Mouse (Mus musculus): ENCODE measurements around the gene Zfp78. TPM values are rescaled to one million over a fixed set of nuclear protein-coding genes. Genes with fewer than 3 reads are reported as not detected.

Zfp78 gene
- polyA plus RNA-seq, 1 experiment from 2014 or later, result 3.3 TPM

GRCm38 (mm10) chr7:6389449-6389848 lies 26.4 kb downstream of the Zfp78 start:
- H3K9me3 ChIP-seq (replicated peaks), result no peaks in the 10 kb centered on the region
- H3K4me1 ChIP-seq, result peaks cover 2% of the 10 kb centered on the region; the same call in 1 of the 2 replicates
- no peaks in the 10 kb centered on the region for H3K27me3 ChIP-seq
- no peak overlapping the region for H3K9ac ChIP-seq
- no peak overlapping the region for H3K4me2 ChIP-seq
- 75% methylated on average over 5 of the region's 5 CpGs for WGBS
- no peak overlapping the region for H3K27ac ChIP-seq
- no peak overlapping the region for H3K4me3 ChIP-seq
- no peak for ATAC-seq
- peaks cover 69% of the 10 kb centered on the region for H3K36me3 ChIP-seq (ENCODE audit: poor library complexity, severe bottlenecking)

- H3K9ac ChIP-seq, result peak within 1 kb of the TSS; percentile 71
- peak within 1 kb of the TSS; percentile 0; the same call in 1 of the 2 replicates for H3K27ac ChIP-seq
- H3K9me3 ChIP-seq (replicated peaks), result no peaks in the 10 kb centered on the region
- peak within 1 kb of the TSS; percentile 48 for H3K4me3 ChIP-seq
- peaks cover 25% of the 10 kb centered on the region for H3K36me3 ChIP-seq (ENCODE audit: poor library complexity, severe bottlenecking)
- H3K27me3 ChIP-seq, result no peaks in the 10 kb centered on the region
- WGBS, result 28% methylated on average over 25 of the region's 25 CpGs
- ATAC-seq, result peak; percentile 94
- H3K4me1 ChIP-seq, result peaks cover 11% of the 10 kb centered on the region; the same call in 1 of the 2 replicates
- H3K4me2 ChIP-seq, result peak within 1 kb of the TSS; percentile 72
These were observed 35.2 kb downstream of the Zfp78 start, which contains the start of gene Smim17 for GRCm38 (mm10) chr7:6397996-6398975. Gene Smim17 (plus strand): TSS chr7:6398715.

- Histone ChIP-seq H3K4me1 (no peaks in the 10 kb centered on the region), H3K4me2 (no peak within 1 kb of the TSS), H3K4me3 (no peak within 1 kb of the TSS), H3K27ac (no peak within 1 kb of the TSS), H3K27me3 (no peaks in the 10 kb centered on the region), H3K9me3 (replicated peaks) (no peaks in the 10 kb centered on the region), H3K9ac (no peak within 1 kb of the TSS), H3K36me3 (ENCODE audit: poor library complexity, severe bottlenecking) (no peaks in the 10 kb centered on the region)
- ATAC-seq, result peak; percentile 82
- 1% methylated on average over 17 of the region's 17 CpGs for WGBS
These were observed 47.0 kb downstream of the Zfp78 start, which contains the start of gene Gm20715 for GRCm38 (mm10) chr7:6410043-6410442. Gene Gm20715 (plus strand): TSS chr7:6410277.

DNA sequence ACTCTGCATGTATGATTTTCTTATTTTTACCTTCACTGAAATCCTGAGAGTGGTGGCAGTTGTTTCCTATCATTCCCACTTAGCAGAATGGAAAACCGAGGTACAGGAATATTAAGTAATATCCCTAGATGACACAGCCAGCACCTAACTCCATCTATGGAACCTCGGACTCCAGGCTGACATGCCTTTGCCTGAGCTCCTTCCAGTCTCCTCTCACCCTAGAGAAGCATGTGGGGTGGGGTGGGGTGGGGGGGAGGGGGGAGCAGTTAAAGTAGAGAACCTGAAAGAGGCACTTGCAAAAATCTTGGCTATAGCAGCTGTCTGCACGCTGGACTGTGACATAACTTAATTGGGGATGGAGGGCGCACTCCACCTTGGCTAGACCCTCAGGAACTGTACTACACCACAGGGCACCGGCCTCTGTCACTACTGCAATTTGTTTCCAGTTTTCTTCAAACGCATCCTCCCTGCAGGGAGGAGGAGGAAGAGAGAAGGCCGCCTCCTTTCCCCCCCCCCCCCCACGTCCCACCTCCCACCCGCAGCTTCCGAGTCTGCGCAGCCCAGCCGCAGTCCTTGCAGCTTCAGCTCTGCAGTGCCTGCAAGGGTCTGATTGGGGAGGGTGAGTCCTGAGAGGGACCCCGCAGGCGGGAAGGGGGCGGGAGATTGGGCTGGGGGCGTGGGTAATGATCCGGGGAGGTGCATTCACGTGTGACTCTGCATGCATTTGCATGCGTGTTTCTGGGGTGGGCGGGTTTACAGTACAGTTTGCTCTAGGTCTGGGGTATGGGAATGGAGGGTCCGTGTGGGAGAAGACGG lies 51.8 kb downstream of the Zfp78 start:
- Histone ChIP-seq H3K36me3 (ENCODE audit: poor library complexity, severe bottlenecking) (no peaks in the 10 kb centered on the region), H3K4me2 (peak overlapping the region; percentile 52), H3K9me3 (replicated peaks) (no peaks in the 10 kb centered on the region), H3K4me3 (peak overlapping the region; percentile 28), H3K4me1 (no peaks in the 10 kb centered on the region), H3K27ac (no peak overlapping the region), H3K9ac (peak overlapping the region; percentile 37; the same call in 1 of the 2 replicates), H3K27me3 (no peaks in the 10 kb centered on the region)
- ATAC-seq, result peak; percentile 89
- 8% methylated on average over 20 of the region's 22 CpGs for WGBS

DNA sequence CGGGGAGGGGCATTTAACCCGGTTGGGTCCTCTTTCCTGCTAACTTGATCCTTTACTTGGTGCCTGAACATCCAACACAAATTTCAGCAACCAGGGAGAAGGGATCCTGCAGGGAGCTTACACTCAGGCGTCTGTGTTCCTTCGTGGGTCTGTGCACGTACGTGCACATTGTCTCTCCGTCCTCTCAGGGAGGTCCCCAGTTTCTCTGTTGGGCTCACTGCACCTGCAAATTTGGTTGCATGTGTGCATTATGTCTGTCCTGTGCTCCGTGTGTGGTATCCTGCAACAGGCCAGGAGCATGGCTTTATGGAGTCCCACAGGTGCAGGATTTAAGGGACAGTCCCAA lies 52.3 kb downstream of the Zfp78 start:
- H3K4me2 ChIP-seq, result peak overlapping the region; percentile 52
- H3K27ac ChIP-seq, result no peak overlapping the region
- H3K9ac ChIP-seq, result no peak overlapping the region; the same call in 1 of the 2 replicates
- no peaks in the 10 kb centered on the region for H3K4me1 ChIP-seq
- no peaks in the 10 kb centered on the region for H3K9me3 ChIP-seq (replicated peaks)
- no peaks in the 10 kb centered on the region for H3K27me3 ChIP-seq
- peak overlapping the region; percentile 28 for H3K4me3 ChIP-seq
- H3K36me3 ChIP-seq (ENCODE audit: poor library complexity, severe bottlenecking), result no peaks in the 10 kb centered on the region
- 15% methylated on average over 8 of the region's 8 CpGs for WGBS
- ATAC-seq, result peak; percentile 68; the same call in 1 of the 2 replicates

DNA sequence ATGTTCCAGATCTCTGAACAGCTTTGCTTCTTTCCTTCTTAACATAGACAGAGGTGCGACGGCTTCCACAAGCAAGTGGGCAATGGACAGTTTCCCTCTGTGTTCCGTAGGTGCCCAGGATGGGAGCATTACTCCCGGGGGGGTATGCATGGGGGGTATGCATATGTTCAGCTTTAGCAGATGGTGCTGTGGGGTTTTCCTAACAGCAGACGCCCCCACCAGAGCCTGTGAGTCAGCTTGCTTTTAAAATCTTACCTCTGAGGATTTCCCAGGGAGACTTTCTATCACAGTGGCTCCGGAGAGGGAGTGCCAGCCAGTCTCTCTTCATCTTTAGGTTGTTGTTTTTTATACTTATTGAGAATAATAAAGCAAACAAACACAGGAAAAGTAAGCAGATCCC lies 56.8 kb downstream of the Zfp78 start:
- H3K4me2 ChIP-seq, result no peak overlapping the region
- 78% methylated on average over 6 of the region's 6 CpGs for WGBS
- no peaks in the 10 kb centered on the region for H3K27me3 ChIP-seq
- no peaks in the 10 kb centered on the region for H3K9me3 ChIP-seq (replicated peaks)
- H3K36me3 ChIP-seq (ENCODE audit: poor library complexity, severe bottlenecking), result no peaks in the 10 kb centered on the region
- H3K4me1 ChIP-seq, result no peaks in the 10 kb centered on the region
- H3K4me3 ChIP-seq, result no peak overlapping the region
- no peak for ATAC-seq
- H3K9ac ChIP-seq, result no peak overlapping the region
- no peak overlapping the region for H3K27ac ChIP-seq

DNA sequence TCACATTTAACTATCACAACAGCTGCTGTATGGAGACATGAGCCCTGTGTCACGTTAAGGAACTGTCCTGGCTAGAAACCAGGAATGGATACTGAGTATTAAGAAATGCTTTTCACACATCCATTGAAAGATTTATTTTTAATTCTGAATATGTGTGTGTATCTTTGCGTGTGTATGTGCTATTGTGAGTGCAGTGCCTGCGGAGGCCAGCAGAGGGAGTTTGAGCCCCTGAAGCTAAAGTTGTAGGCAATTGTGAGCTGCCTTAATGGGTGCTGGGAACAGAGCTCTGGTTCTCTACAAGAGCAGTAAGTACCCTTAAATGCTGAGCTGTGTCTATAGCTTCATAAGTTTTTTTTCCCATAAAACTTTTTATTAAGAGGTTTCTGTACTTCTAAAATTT lies 66.3 kb downstream of the Zfp78 start:
- Histone ChIP-seq H3K9me3 (replicated peaks) (0 out of 2 replicates have a peak, but pooled peaks cover 6% of the 10 kb centered on the region), H3K9ac (no peak overlapping the region), H3K27ac (no peak overlapping the region), H3K4me3 (no peak overlapping the region), H3K27me3 (no peaks in the 10 kb centered on the region), H3K36me3 (ENCODE audit: poor library complexity, severe bottlenecking) (no peaks in the 10 kb centered on the region), H3K4me1 (no peaks in the 10 kb centered on the region; the same call in 1 of the 2 replicates), H3K4me2 (no peak overlapping the region)
- WGBS, result 90% methylated on average over 3 of the region's 3 CpGs
- no peak for ATAC-seq

DNA sequence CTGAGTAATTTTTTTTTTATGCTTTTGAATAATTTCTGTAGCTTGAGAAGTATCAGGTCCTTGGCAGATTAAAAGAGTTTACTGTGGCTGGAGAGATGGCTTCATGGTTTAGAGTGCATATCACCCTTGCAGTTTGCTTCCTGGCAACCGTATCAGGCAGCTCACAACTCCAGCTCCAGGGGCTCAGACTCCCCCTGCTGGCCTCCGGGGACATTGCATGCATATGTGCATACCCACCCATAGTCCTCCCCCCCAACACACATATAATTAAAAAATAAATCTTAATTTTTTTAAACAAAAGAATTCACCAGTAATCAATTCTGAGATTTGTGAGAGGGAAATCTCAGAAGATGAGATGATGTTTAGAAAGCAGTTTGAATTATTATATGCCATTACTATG lies 67.3 kb downstream of the Zfp78 start:
- ATAC-seq, result no peak
- 0 out of 2 replicates have a peak, but pooled peaks cover 6% of the 10 kb centered on the region for H3K9me3 ChIP-seq (replicated peaks)
- peaks cover 6% of the 10 kb centered on the region for H3K4me1 ChIP-seq
- no peak overlapping the region for H3K27ac ChIP-seq
- 46% methylated on average over 2 of the region's 2 CpGs for WGBS
- H3K4me2 ChIP-seq, result no peak overlapping the region
- no peak overlapping the region for H3K9ac ChIP-seq
- no peaks in the 10 kb centered on the region for H3K36me3 ChIP-seq (ENCODE audit: poor library complexity, severe bottlenecking)
- no peak overlapping the region for H3K4me3 ChIP-seq
- H3K27me3 ChIP-seq, result no peaks in the 10 kb centered on the region

Other genes starting within 250 kb of the Zfp78 start
- gene Zfp787, start 207.3 kb upstream of the Zfp78 start, polyA plus RNA-seq (2015; fragmentation: Nextera tagmentation; extraction: Ambion mirVana), result 20.0 and 22.8 TPM in 2 replicates
- 84.4 and 85.5 TPM in 2 replicates for gene Zfp444, start 191.1 kb upstream of the Zfp78 start, polyA plus RNA-seq (2015; fragmentation: Nextera tagmentation; extraction: Ambion mirVana)
- not detected in 2 replicates for gene Galp, start 166.2 kb upstream of the Zfp78 start, polyA plus RNA-seq (2015; fragmentation: Nextera tagmentation; extraction: Ambion mirVana)
- gene Zscan5b, start 141.0 kb upstream of the Zfp78 start, polyA plus RNA-seq (2015; fragmentation: Nextera tagmentation; extraction: Ambion mirVana), result not detected in 2 replicates
- gene Epp13, start 110.6 kb upstream of the Zfp78 start, polyA plus RNA-seq (2015; fragmentation: Nextera tagmentation; extraction: Ambion mirVana), result not detected in 2 replicates
- 14.8 and 16.5 TPM in 2 replicates for gene Zfp667, start 76.7 kb upstream of the Zfp78 start, polyA plus RNA-seq (2015; fragmentation: Nextera tagmentation; extraction: Ambion mirVana)
- gene Zfp583, start 32.0 kb upstream of the Zfp78 start, polyA plus RNA-seq (2015; fragmentation: Nextera tagmentation; extraction: Ambion mirVana), result 9.2 and 9.9 TPM in 2 replicates
- gene Gm3854, start 19.5 kb upstream of the Zfp78 start, polyA plus RNA-seq (2015; fragmentation: Nextera tagmentation; extraction: Ambion mirVana), result 4.1 and 4.9 TPM in 2 replicates
- gene Zfp28, start 20.0 kb downstream of the Zfp78 start, polyA plus RNA-seq (2015; fragmentation: Nextera tagmentation; extraction: Ambion mirVana), result 12.4 and 13.7 TPM in 2 replicates
- gene Smim17, start 35.4 kb downstream of the Zfp78 start, polyA plus RNA-seq (2015; fragmentation: Nextera tagmentation; extraction: Ambion mirVana), result 1.4 and 1.6 TPM in 2 replicates
- gene Gm20715, start 47.0 kb downstream of the Zfp78 start, polyA plus RNA-seq (2015; fragmentation: Nextera tagmentation; extraction: Ambion mirVana), result 0.05 TPM in 1 of 2 replicates, not detected in the other
- gene Olfr1344, start 75.4 kb downstream of the Zfp78 start, polyA plus RNA-seq (2015; fragmentation: Nextera tagmentation; extraction: Ambion mirVana), result 0.09 TPM in 1 of 2 replicates, not detected in the other
- gene Olfr1336, start 92.9 kb downstream of the Zfp78 start, polyA plus RNA-seq (2015; fragmentation: Nextera tagmentation; extraction: Ambion mirVana), result not detected in 2 replicates
- gene Olfr1346, start 103.8 kb downstream of the Zfp78 start, polyA plus RNA-seq (2015; fragmentation: Nextera tagmentation; extraction: Ambion mirVana), result not detected in 2 replicates
- gene Olfr5, start 123.7 kb downstream of the Zfp78 start, polyA plus RNA-seq (2015; fragmentation: Nextera tagmentation; extraction: Ambion mirVana), result not detected in 2 replicates
- not detected in 2 replicates for gene Olfr1347, start 136.5 kb downstream of the Zfp78 start, polyA plus RNA-seq (2015; fragmentation: Nextera tagmentation; extraction: Ambion mirVana)
- gene Olfr1348, start 145.5 kb downstream of the Zfp78 start, polyA plus RNA-seq (2015; fragmentation: Nextera tagmentation; extraction: Ambion mirVana), result not detected in 2 replicates
- gene Olfr1349, start 159.7 kb downstream of the Zfp78 start, polyA plus RNA-seq (2015; fragmentation: Nextera tagmentation; extraction: Ambion mirVana), result not detected in 2 replicates
- not detected in 2 replicates for gene Olfr1350, start 201.6 kb downstream of the Zfp78 start, polyA plus RNA-seq (2015; fragmentation: Nextera tagmentation; extraction: Ambion mirVana)